Mouse (Mus musculus) small intestine, adult 2 months (tissue): ENCODE results near the gene Gal3st3.
A peak's percentile ranks its signal among the peaks of the same experiment; 100 is the strongest.

Experiments used
- CTCF ChIP-seq: fragments of 200-500 bp; IDR thresholded peaks from 2 replicates; pipeline ENCODE4 v1.5.1; 2012; ENCODE audit warnings: low read depth, mild to moderate bottlenecking, control low read depth, inconsistent platforms, low read length, moderate library complexity, mixed read lengths; ENCODE audit not compliant: insufficient replicate concordance, insufficient read length; ENCODE audit errors: extremely low read depth
- POLR2A ChIP-seq: fragments of 200-500 bp; IDR thresholded peaks from 2 replicates; pipeline ENCODE4 v1.6.1; 2012; ENCODE audit warnings: low read depth, mild to moderate bottlenecking, control low read depth, inconsistent platforms, low read length, moderate library complexity

GRCm38 (mm10) chr19:5302455-5302854 is 4.3 kb downstream of the Gal3st3 start:
- TF ChIP-seq POLR2A: no peak
- TF ChIP-seq CTCF: peak; percentile 44; the same call in 1 of the 2 replicates
